Mouse (Mus musculus) brain, embryonic 18.5 days (tissue): ENCODE results near the gene Tmem131l.

ENCODE experiments used
- DNase-seq: peaks from one replicate; pipeline ENCODE4 v3.0.0-alpha.2; 2012; ENCODE audit warnings: low read depth, low spot score

The Tmem131l gene

DNA sequence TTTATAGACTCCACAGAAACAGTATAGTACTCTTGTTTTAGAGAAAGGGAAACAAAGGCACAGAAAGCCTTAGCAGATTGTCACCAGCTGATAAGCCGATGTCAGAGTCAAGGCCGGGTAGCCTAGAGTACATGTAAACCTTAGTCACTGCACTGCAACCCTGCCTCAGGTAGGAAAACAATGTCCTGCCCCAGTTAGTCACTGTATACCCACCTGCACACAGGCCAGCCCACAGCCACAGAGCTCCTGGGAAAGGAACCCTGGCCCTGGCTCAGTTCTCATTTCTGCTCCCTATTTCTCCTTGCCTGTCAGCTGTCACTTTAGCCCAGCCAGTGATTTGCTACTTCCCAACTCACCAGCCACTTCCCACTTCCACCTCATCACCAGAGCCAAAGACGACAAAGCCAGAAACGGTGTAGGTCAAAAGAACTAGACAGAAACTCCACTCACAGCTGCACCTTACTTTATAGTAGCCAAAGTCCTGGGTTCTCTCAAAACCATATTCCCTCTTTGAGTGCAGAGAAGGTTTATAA, 24.4 kb downstream of the Tmem131l start:
- DNase-seq, result no peak

DNA sequence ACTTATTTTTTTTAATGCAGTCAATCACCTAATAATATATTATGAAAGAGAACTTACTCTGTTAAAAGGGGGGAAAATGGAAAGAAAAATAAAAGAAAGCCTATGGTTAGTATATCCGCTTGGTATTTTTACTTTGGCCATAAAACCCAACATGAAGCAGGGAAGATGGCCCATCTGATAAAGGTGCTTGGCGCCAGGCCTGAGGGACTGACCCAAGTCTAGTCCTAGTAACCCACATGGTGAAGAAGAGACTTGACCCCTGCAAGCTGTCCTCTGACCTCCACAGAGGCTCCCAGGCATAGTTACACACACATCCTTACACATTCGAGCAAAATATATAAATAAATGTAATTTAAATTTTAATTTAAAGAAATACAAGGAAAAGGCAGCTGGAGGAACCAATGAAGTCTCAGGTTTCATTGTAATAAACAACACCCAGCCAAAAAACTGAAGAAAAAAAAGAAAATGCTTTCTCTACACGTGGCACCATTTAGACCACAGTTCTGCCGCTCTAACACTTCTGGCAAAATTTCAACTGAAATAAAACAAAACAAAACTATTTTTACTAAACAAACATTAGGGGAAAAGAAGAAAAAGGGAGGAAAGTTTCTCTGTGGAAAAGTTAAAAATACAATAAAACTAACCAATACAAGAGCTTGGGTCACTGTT, 28.8 kb downstream of the Tmem131l start:
- no peak for DNase-seq

DNA sequence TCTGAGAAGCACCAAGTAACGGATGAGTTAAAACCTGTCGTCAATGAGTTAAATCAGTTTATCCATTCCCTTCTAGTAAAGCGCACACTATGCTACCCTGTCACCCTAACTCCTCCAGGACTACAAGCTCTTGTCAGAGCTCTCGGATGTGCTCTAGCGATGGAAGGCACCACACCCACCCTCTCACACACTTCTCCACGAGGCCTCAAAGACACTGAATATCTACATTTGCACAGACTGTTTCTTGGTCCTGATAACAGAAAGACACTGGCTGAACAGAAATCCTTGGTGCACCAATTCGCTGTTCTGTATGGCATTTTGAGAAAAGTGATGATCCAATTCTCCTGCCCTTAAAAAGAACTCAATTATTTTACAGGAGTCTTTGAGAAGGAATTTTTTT, 34.0 kb downstream of the Tmem131l start:
- DNase-seq, result no peak

DNA sequence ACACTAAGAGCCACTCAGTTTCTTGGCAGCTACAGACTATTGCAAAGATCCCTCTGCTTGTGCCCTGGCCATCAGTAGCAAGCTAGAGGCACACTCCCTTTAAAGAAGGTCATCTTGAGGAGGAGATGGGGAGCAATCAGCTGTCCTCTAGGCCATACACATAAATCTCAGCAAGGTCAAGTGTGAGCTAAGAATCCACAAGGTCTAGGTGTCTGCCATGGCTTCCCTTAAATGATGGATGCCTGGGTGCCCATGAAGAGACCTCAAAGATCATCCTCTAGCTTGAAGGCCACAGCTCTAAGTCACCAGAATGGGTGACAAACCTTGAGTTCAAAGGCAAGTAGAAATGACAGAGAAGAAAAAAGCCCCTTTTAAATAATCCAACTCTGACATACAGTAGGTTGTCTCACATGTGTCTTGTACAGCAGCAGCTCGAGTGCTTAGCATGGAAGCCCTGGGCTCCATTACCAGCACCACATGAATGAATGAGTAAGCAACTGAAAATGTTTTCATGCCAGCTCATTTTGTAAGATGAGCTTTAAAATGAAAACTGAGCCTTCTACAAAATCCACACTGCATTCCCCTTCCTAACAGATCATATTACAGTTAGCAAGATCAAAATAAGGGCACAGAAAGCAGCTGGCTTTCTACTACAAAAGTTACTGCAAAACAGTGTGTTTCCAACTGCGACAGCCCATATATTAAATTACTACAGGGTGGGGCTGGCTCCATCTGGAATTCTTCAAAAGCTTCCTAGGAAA, 35.5 kb downstream of the Tmem131l start:
- no peak for DNase-seq

DNA sequence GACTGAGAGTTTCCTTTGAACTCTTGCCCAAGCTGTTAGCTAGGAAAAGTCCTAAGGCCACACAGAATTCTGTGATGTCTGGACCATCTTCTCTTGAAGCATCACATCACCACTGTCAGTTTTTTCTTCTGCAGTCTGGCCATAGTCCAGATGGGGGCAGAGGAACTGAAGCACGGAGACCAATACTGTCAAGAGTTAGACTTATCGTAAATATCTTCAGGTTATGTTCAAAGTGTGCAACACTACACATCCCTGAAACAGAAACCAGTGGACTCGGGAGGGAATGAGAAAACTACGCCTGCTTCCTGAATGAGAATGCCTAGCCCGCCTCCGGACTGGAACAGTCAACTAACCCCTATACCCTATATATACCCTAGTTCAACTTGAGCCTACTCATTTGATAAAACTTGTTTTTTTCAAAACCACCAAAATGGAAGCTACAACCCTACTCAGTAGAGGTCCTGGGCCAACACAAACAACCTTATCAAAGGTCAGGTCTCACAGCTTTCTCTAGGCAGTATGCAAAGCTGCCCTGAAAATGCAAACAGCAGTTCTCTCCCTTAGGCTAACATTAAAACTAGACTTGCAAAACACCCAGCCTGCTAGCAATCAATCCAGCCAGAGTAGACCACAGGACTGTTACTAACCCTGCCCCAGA, 37.4 kb downstream of the Tmem131l start:
- DNase-seq, result no peak

DNA sequence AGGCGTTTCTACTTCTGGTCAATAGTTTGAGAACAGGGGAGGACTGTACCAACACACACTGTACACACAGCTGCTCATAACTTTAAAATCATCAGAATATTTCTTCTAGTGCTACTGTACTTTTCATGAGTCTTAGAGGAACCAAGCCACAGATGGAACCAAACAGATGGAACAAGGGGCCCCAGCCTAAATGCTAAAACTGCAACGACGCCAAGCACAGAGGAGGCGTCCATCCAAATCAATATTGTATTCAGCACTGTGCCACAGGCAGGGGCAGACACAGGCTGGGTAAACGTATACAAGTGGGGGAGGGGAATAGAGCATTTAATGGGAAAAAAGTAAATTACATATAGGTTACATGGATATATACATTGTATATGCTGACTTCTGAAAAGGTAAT, 42.4 kb downstream of the Tmem131l start:
- DNase-seq, result no peak

DNA sequence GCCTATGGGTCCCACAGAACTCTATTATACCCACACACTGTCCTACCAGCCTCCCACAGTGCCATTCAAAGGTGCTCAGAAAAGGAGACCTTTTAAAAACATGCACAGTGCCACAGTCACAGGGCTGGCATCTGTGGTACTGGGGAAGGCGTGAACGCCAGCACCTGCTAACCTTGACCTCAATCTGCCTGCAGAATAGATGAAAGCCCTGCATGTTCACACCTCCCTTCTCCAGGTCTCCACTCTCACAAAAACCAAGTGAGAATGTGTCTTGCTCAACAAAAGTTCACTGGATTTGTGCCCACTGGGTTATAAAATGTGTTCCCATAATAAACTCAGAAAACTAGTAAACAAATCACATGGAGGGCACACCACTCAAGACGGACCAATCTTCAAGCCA, 42.9 kb downstream of the Tmem131l start:
- no peak for DNase-seq

DNA sequence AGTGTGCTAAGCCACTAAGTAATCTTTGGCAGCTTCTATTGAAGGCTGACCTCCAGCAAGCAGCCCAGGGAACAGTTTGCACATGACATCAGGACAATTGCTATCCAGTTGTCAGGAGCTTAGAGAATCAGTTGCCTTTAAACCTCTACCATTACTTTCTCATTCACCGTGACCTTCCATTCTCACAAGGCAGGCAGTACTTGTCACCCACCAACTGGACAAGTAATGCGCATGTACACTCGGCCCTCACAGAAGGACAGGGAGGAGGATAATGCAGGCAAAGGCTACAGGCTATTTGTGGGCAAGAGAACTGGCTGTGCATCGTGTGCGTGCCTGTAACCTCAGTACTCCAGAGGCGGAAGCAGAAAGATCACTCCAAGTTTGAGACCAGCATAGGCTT, 43.9 kb downstream of the Tmem131l start:
- no peak for DNase-seq

DNA sequence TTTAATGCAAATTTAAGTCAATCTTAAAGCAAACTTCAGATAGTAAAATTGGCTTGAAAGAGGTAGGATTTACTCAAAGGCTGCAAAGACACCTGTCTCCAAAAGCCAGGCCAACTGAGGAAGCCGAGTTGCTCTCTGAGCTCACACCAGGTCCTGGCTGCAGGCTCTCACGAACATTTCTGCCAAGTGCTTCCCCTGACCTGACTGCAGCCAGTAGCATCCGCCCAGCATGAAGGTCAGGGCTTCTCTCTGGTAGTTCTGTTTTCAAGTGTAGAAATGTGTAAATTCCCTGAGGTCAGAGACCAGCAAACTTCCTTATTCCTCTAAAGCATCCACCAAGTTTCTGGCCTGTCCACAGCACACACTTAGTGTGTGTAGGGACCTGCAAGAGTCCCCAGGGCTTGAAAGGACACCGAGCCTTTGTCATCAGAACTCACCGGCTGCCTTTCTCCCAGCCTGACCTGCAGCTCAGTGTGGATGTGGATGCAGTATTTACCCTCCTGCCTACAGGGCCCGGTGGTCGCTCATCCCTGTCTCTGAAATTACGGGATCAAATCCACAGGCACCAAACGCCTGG, 44.6 kb downstream of the Tmem131l start:
- no peak for DNase-seq

DNA sequence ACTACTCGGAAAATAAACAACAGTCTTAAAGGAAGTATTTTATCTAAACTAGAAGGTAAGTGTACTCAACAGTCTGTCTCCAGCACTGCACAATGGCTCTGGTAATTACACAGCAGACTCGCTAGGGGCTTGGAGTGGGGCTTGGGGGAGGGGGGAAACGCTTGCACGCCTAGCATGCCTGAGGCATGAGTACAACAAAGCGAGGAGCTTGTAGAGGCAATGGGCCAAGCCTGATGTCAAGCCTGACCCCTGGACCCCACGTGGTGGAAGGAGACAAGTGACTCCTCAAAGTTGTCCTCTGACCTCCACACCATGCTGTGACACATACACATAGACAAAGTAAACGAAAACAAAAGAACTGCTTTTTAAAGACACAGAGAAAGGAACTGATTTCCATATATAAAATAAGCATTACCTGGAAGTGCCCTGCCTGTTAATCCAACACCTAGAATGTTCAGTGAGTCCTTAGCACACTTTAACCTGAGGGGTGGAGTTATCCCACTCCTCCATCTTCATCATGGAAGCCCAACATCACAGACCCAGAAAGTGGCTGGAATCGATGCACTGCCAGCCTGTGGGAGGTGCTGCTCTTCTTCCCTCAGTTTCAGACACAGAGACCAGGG, 45.6 kb downstream of the Tmem131l start:
- no peak for DNase-seq

DNA sequence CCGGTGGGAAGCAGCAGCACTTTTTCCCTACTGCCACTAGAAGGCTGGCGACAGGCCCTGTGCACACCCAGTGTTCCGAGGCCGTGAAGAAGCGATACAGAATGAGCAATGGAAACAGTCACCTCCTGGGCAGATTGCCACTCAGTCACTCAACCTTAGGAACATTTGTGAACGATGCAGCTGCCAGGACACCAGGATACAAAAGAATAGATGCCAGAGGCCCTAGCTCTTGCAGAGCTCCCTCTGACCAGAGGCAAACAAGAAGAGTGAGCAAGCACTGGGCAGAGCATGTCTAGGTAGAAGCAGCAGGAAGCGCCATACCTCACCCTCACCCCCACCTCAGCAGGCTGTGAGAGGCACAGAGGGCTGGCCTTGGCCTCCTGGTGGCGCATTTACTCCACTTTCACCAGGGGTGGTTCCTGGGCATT, 46.9 kb downstream of the Tmem131l start:
- DNase-seq, result no peak

DNA sequence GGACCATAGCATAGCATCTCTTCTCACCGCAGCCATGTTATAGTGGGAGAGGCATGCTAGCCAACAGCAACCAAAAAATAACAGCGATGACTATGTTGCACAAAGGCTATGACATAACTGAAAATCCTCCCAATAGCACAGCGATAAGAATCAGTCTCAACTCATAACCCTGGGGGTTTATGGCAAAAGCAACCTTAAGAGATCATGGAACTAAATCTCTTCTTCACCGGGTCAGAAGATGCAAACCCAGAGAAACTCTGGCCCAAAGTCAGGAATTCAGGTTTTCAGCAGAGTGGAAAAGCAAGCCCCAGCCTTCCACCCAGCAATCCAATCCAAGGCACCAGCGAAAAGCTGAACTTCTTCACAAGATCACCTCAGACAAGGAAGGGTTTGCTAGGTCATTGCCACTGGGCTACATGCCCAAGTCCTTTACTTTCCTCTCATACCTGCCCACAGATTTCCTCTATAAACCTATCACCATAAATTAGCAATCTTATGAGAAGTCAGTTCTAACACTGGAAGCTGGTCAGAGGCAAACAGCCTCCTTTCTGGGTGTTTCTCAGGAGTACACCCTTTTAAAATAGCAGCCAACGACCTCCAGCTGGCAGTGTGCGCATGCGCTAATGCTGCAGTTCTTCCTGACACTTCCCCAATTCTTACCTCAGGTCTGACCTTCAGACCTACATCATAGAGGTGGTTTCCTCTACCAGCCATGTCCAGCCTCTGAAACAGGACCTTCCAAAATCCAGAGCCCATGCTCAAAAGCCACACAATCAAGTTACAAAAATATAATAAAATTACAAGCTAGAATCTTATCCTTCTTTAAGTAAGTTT, 48.1 kb downstream of the Tmem131l start:
- no peak for DNase-seq

DNA sequence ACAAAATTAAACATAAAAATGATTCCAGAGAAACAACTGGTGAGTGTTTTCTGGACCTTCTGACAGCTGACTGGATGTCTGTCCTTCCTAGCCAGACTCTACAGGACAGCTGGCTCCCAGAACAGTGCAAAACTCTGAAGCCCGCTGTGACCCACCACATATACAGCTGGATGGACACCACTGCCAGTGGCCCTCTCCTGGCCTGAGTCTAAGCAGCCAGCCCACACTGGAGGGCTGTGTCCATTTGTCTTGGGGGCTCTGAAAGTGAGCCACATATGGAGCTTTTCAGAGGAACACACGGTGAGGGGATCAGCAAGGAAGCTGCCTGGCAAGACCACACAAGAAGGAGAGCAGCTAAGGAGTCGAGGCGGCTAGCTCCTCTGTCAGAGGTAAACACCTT, 51.8 kb downstream of the Tmem131l start:
- no peak for DNase-seq

DNA sequence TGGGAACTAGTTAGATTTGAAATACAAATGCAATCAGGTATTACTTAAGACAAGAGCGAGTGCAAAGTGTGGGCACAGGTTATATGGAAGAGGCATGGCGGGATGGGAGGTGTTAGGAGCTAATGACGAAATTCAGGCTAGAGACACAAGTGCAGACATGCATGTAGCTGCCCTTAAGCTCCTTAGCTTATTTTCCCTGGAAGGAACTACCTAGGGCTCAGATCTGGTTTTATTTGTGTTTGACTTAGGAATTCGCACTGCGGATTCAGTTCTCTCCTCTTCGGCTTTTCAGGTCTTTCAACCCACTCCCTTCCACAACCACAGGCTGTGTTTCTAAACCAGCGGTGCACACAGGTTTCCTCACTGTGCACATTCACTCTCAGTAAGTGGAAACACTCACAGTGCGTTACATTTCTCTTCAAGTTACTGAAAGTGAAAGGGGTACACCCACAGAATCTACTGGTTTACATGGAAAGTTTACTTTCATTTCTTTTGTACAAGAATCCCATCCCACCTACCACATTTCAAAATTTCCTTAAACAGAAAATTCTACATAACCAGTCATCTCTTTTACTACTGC, 52.4 kb downstream of the Tmem131l start:
- no peak for DNase-seq

DNA sequence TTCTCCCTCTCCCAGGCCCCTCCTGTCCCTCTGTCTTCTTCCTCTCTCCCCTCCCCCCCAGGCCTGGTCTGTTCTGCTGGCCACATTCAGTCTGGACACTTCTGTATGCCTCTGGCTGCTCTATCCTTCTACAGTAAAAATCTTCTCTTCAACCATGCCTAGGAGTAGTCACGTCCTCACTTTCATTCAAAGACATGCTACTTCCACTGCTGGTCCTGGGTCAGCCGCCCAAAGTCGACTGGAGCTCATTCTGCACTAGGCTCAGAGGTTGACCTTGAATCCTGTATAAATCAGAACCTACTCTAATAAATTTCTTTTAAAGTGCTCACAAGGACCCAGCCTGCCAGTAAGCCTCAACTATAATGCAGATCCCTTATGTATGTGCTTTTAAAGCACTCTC, 53.2 kb downstream of the Tmem131l start:
- no peak for DNase-seq

DNA sequence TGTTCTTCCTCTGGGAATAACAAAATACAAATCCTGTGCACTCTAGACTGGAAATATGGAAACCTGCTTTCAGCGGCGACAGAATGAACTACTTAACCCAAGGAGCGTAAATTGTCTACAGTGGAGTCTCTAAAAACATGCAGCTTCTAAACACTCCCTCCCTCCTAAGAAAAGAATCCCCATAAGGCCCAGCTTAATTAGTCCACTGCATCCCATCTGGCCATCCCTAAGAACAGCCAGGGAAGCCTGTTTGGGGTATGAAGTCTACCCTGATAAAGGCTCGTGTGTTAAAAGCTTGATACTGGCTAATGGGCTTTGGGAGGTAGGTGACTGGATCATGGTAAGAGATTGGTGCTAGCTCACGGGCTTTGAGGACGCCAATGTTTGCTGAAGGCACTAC, 54.5 kb downstream of the Tmem131l start:
- DNase-seq, result no peak

DNA sequence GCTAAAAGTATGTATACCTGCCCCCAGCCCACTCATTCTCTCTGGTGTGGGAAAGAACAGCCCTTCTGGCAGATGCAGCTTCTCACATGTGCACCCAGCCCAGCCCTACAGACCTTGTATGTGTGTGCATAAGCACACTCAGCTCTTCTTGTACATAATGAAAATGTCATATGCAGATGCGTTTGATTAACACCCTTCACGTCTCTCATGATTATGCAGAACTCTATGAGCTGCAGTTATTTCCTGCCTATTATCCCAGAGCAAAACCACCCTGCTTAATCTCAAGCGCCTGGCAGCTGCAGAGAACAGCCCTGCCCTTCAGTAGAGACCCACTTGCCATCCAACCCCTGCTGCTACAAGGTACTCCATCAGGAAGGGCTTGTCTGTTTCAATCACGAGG, 55.6 kb downstream of the Tmem131l start:
- no peak for DNase-seq

DNA sequence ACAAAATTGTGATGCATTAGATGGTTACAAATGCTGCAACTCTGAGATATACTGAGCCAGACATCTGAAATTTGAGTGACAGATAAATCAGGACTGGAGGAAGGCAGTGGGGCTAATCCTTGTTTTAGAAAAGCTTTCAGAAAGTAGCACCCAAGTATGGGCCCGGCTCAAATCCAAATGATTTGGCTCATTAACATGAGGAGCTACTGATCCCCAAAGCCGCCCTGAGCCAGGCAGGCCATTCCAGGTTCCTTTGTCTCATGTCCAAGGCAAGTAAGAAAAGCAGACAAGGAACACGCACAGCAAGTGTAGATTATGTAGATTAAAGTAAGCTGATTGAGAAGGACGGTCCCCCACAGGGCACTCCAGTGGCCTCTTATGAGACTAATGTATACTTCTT, 57.2 kb downstream of the Tmem131l start:
- no peak for DNase-seq

DNA sequence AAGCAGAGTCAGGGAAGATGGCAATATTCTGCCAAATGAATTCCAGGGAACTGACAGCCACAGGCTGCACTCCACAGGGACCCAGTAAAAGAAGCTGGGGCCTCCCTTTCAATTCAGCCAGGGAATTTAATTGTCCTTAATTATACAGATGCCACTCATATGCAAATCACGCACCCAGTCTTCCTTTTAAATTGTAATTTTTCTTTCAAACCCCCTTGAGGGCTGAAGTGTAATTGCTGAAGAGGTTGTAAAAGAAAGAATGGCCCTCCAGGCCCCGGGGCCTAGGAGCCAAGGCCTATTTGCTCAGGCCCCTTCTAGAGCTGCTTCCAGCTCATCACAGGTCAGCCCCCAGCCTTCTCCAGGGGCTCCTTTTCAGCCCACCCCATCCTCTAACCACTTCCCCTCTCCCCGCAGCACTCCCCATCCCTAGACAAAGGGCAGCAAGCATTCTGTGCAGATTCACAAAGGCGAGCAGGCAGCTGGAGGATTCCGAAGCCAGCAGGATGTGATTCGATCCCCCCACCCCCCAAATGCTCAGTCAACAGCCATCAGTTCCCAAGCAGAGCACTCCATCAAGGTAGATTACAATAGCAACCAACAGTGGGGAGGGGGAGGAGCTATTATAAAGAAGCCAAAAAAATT, 59.6 kb downstream of the Tmem131l start:
- DNase-seq, result peak; percentile 65
